Mouse (Mus musculus): ENCODE data around the gene Sox5.

DNA sequence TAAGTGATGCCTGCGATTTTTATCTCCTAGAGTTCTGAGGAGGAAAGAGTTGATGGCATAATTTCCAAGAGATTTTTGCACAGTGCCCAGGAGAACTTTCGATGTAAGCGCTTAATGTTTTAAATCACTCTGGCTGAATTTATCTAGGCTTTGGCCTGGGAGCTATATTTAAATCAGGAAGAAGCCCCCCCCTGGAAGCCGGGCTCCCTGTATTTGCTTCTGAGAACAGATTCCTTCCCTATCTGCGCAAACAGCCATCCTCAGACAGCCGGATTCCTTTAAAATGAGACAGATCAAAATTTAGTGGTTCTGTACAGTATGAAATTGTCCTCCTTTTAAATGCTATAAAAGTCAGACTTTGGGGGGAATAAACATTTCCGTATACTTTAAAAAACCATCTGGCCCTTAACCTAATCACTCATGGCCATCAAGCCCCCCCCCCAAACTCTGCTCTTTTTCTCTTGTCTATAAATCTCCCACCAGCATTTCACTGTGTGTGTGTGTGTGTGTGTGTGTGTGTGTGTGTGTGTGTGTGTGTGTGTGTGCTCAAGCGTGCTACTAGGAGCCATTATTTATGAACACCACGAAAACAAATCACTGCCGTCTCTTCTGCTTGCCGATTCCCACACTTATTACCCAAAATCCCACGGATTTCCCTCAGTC is 1.7 kb downstream of the Sox5 start:
- TF ChIP-seq CTCF (IDR thresholded peaks at IDR 0.05; ENCODE audit: borderline replicate concordance, insufficient read depth, low read length) (no peak), POLR2A (IDR thresholded peaks at IDR 0.05; ENCODE audit: low read depth, low read length) (no peak)

All from embryonic fibroblast, embryonic 13.5 days (primary cell).